Mouse (Mus musculus) ES-E14 (cell line): ENCODE measurements around the gene Dzip1. TPM values are rescaled to one million over a fixed set of nuclear protein-coding genes. Genes with fewer than 3 reads are reported as not detected.

Experiments
- DNase-seq: peaks from one replicate; pipeline ENCODE4 v3.0.0-alpha.2; 2013; ENCODE audit warnings: low read depth, low spot score
- H3K27ac ChIP-seq: 2 replicates; pipeline ENCODE4 v1.5.1; 2012; ENCODE audit warnings: low read depth, mild to moderate bottlenecking, low read length, moderate library complexity, mixed read lengths; ENCODE audit not compliant: poor library complexity, insufficient read depth, severe bottlenecking
- H3K36me3 ChIP-seq: 2 replicates; pipeline ENCODE4 v1.6.1; 2012; ENCODE audit warnings: mild to moderate bottlenecking, low read length, moderate library complexity, mixed read lengths; ENCODE audit not compliant: control insufficient read depth, poor library complexity, insufficient read depth, severe bottlenecking
- H3K4me1 ChIP-seq, 2 experiments: fragments of 150-350 bp in 1 of 2; sonication (generic) in 1 of 2; 2 replicates each; pipeline ENCODE4 v1.6.1; 2012; ENCODE audit warnings: low read length in 2 of 2, mild to moderate bottlenecking in 1 of 2, mixed read lengths in 1 of 2; ENCODE audit not compliant: control insufficient read depth in 2 of 2, insufficient read depth in 2 of 2, poor library complexity in 1 of 2
- H3K4me3 ChIP-seq, 2 experiments: fragments of 150-350 bp in 1 of 2; sonication (generic) in 1 of 2; 2 replicates each; pipeline ENCODE4 v1.5.1; 2012; ENCODE audit warnings: low read length in 2 of 2, low read depth in 1 of 2, mild to moderate bottlenecking in 1 of 2, mixed read lengths in 1 of 2; ENCODE audit not compliant: insufficient read depth in 1 of 2, poor library complexity in 1 of 2, severe bottlenecking in 1 of 2
- H3K9ac ChIP-seq: 2 replicates; pipeline ENCODE4 v1.6.1; 2012; ENCODE audit warnings: low read depth, mild to moderate bottlenecking, low read length, mixed read lengths; ENCODE audit not compliant: poor library complexity, insufficient read depth, severe bottlenecking
- H3K9me3 ChIP-seq: fragments of 150-350 bp; sonication (generic); 2 replicates; pipeline ENCODE4 v1.6.1; 2012; ENCODE audit warnings: low read depth, mild to moderate bottlenecking, low read length; ENCODE audit not compliant: control insufficient read depth, insufficient read depth
- CHD2 ChIP-seq: IDR thresholded peaks from 2 replicates; pipeline ENCODE4 v1.6.1; 2014; ENCODE audit warnings: mild to moderate bottlenecking, low read depth, low read length, inconsistent platforms
- HCFC1 ChIP-seq: IDR thresholded peaks from 2 replicates; pipeline ENCODE4 v1.6.1; 2012; ENCODE audit warnings: low read length, inconsistent platforms, borderline replicate concordance; ENCODE audit not compliant: insufficient read depth
- MAFK ChIP-seq: IDR thresholded peaks from 2 replicates; pipeline ENCODE4 v1.6.1; 2014; ENCODE audit warnings: mild to moderate bottlenecking, low read depth, low read length, inconsistent platforms; ENCODE audit not compliant: insufficient read depth
- ZC3H11A ChIP-seq: IDR thresholded peaks from 2 replicates; pipeline ENCODE4 v1.6.1; 2012; ENCODE audit warnings: low read depth, mild to moderate bottlenecking, inconsistent platforms, low read length, borderline replicate concordance
- ZNF384 ChIP-seq: IDR thresholded peaks from 2 replicates; pipeline ENCODE4 v1.6.1; 2012; ENCODE audit warnings: low read depth, low read length, inconsistent platforms
- in situ Hi-C, 2 experiments: fragments of 600-800 bp; cut with MboI; formaldehyde crosslinking; loops; one replicate each; pipeline ENCODE4 v1.15.1; 2025; ENCODE audit warnings: low sequenced_read_pairs in 2 of 2, inconsistent platforms in 1 of 2; ENCODE audit not compliant: unreplicated experiment in 2 of 2
- total RNA-seq: library from RNA; depleted of rRNA; stranded (reverse); fragments of 300-350 nt; gene quantifications from 2 replicates; pipeline ENCODE4 v1.2.3, GENCODE M21; 2012

The Dzip1 gene
- total RNA-seq, 1 experiment, result 6.8 TPM

DNA sequence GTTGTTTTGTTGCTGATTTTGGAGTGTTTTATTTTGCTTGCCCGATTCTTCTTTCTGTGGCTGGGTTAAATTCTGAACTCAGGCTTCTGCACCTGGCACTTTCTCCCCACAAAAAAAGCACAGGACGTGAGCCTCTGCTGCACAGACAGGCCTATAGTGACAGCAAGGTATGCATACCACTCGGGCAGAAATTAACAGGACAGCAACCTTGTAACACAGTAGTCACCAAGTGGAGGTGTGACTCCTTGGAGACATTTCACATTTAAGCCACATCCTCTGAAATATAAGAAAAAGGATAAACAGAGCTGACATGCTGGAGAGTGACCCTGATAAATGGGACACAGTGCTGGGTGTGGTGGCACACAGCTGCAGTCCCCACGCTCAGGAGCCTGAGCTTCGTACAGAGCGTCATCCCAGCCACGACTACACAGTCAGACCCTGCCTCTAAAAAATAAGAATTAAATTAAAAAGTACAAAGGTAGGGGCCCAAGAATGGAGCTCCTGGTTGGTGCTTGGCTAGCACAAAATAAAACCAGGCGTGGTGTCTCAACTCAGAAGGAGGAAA lies 86.6 kb downstream of the Dzip1 start:
- H3K9me3 ChIP-seq, result no peaks in the 10 kb centered on the region
- 0 out of 4 replicates have a peak, but pooled peaks cover 0 to 2% of the 10 kb centered on the region in 2 experiments for H3K4me1 ChIP-seq
- no peaks in the 10 kb centered on the region for H3K36me3 ChIP-seq
- no peak for TF ChIP-seq CHD2
- TF ChIP-seq ZNF384, result no peak
- TF ChIP-seq HCFC1, result no peak
- no peak for TF ChIP-seq MAFK
- TF ChIP-seq ZC3H11A, result no peak
- H3K27ac ChIP-seq, result no peak overlapping the region
- in situ Hi-C loops, result no loop called here
- no peak overlapping the region for H3K4me3 ChIP-seq
- H3K9ac ChIP-seq, result no peak overlapping the region
- no peak for DNase-seq

DNA sequence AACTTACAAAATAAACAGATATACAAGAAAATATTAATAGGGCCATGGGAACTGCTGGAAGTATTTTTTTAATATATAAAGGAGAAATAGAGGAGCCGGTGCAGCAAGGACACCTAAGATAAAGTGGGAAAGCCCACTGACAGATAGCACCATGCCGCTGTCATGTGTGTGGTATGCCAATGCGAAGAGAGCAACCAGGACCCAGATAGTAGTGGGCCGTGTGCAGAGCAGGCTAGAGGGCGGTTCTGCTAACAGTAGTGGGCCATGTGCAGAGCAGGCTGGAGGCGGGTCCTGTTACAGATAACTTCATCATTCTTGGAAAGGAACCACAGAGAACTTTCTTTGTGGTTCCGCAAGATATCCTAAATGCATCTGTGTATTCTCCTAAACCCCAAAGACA lies 88.5 kb downstream of the Dzip1 start:
- no peaks in the 10 kb centered on the region for H3K36me3 ChIP-seq
- H3K9ac ChIP-seq, result no peak overlapping the region
- no peak overlapping the region for H3K27ac ChIP-seq
- in situ Hi-C loops, result no loop called here
- 0 out of 4 replicates have a peak, but pooled peaks cover 0 to 2% of the 10 kb centered on the region in 2 experiments for H3K4me1 ChIP-seq
- no peak overlapping the region for H3K4me3 ChIP-seq
- no peak for TF ChIP-seq ZNF384
- TF ChIP-seq MAFK, result no peak
- TF ChIP-seq HCFC1, result no peak
- no peak for TF ChIP-seq ZC3H11A
- no peak for TF ChIP-seq CHD2
- no peaks in the 10 kb centered on the region for H3K9me3 ChIP-seq
- DNase-seq, result no peak

DNA sequence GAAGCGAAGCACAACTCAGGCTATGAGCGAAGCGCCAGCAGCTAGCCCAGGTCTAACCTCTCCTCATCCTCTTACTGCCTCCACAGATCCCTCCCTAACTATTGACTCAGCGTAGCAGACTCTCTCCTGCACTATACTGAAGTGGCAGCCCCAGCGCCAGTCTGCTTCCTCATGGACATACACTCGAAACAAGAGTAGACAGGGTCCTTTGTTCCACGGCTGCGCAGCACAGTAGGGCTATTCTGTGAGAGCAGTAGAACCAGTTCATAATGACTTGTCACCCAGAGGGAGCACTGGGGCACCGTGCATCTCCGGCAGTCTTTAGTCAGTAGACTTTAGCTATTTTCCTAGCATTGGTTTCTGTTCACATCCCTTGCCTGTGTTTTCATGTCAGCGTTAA lies 89.1 kb downstream of the Dzip1 start:
- Histone ChIP-seq H3K9me3 (no peaks in the 10 kb centered on the region), H3K9ac (no peak overlapping the region), H3K36me3 (no peaks in the 10 kb centered on the region), H3K4me1 (0 out of 4 replicates have a peak, but pooled peaks cover 0 to 2% of the 10 kb centered on the region in 2 experiments), H3K4me3 (no peak overlapping the region), H3K27ac (no peak overlapping the region)
- DNase-seq, result no peak
- TF ChIP-seq HCFC1 (no peak), MAFK (no peak), CHD2 (no peak), ZC3H11A (no peak), ZNF384 (no peak)
- in situ Hi-C loops, result no loop called here

DNA sequence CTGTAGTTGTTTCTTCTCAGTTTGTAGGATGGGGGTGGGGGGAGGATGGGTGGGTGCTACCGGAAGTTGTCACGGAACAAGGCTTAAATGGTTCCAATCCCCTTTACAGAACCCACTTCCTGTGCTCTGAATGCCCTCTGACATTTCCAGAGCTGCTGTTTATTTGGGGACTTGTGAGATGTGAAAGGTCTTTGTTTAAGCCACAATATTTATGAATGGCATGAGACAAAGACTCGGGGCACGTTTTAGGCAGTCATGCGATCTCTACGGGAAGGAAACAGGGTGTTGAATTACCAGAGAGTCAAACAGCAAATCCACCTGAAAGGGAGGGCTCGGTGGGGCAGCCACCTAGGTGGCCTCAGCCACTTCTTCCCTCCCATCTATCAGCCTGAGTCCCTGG lies 90.9 kb downstream of the Dzip1 start:
- no peak overlapping the region for H3K27ac ChIP-seq
- no peak for DNase-seq
- H3K4me1 ChIP-seq, result 0 out of 4 replicates have a peak, but pooled peaks cover 0 to 2% of the 10 kb centered on the region in 2 experiments
- TF ChIP-seq ZC3H11A, result no peak
- no peak for TF ChIP-seq CHD2
- TF ChIP-seq ZNF384, result no peak
- no peak for TF ChIP-seq HCFC1
- TF ChIP-seq MAFK, result no peak
- H3K36me3 ChIP-seq, result no peaks in the 10 kb centered on the region
- no peak overlapping the region for H3K4me3 ChIP-seq
- in situ Hi-C loops, result no loop called here
- H3K9ac ChIP-seq, result no peak overlapping the region
- no peaks in the 10 kb centered on the region for H3K9me3 ChIP-seq
